Mouse (Mus musculus) neural tube, embryonic 11.5 days (tissue): Measurements from ENCODE around the gene Phf5a. TPM values are rescaled to one million over a fixed set of nuclear protein-coding genes. Genes with fewer than 3 reads are reported as not detected.

ENCODE experiments used
- ATAC-seq: fragments of 200-750 bp; cut with Nextera tagmentation; 2 replicates; pipeline ENCODE4 v1.8.0; 2017; ENCODE audit warnings: moderate number of reproducible peaks, mild to moderate bottlenecking, moderate TSS enrichment, moderate library complexity; ENCODE audit not compliant: insufficient read depth, low FRiP score, low TSS enrichment
- DNase-seq: peaks from one replicate; pipeline ENCODE4 v3.0.0-alpha.2; 2015; ENCODE audit warnings: low spot score
- H3K27ac ChIP-seq: fragments of 300-500 bp; sonication (generic); 2 replicates; pipeline ENCODE4 v1.5.1; 2014; ENCODE audit warnings: low read depth, mild to moderate bottlenecking, low read length
- H3K27me3 ChIP-seq: fragments of 300-500 bp; sonication (generic); 2 replicates; pipeline ENCODE4 v1.6.1; 2014; ENCODE audit warnings: mild to moderate bottlenecking, low read length, mixed read lengths; ENCODE audit not compliant: control insufficient read depth, insufficient read depth
- H3K36me3 ChIP-seq: fragments of 300-500 bp; sonication (generic); 2 replicates; pipeline ENCODE4 v1.6.1; 2014; ENCODE audit warnings: mild to moderate bottlenecking, low read length, moderate library complexity, mixed read lengths; ENCODE audit not compliant: control insufficient read depth, insufficient read depth
- H3K4me1 ChIP-seq: fragments of 300-500 bp; sonication (generic); 2 replicates; pipeline ENCODE4 v1.6.1; 2014; ENCODE audit warnings: low read length, mixed read lengths; ENCODE audit not compliant: control insufficient read depth, insufficient read depth
- H3K4me2 ChIP-seq: fragments of 300-500 bp; sonication (generic); 2 replicates; pipeline ENCODE4 v1.6.1; 2014; ENCODE audit warnings: low read depth, mild to moderate bottlenecking, moderate library complexity
- H3K4me3 ChIP-seq: fragments of 300-500 bp; sonication (generic); 2 replicates; pipeline ENCODE4 v1.5.1; 2014; ENCODE audit warnings: low read depth, low read length
- H3K9ac ChIP-seq: fragments of 300-500 bp; sonication (generic); 2 replicates; pipeline ENCODE4 v1.6.1; 2014; ENCODE audit warnings: mild to moderate bottlenecking, low read length
- H3K9me3 ChIP-seq: fragments of 300-500 bp; sonication (generic); 2 replicates; pipeline ENCODE4 v1.6.1; 2016; ENCODE audit warnings: low read length; ENCODE audit not compliant: control insufficient read depth
- WGBS: fragments of 180-500 bp; shearing (Covaris S2); extraction: QIAGEN DNeasy Blood & Tissue Kit; methylation state at CpG from one replicate; pipeline ENCODE4 v1.1.7; 2014; 5-methylcytosine and 5-hydroxymethylcytosine counted together
- polyA plus RNA-seq: library from polyadenylated mRNA; unstranded; fragments of >200 nt; fragmentation: Nextera tagmentation; extraction: Ambion mirVana; gene quantifications from 2 replicates; pipeline ENCODE4 v1.2.1, GENCODE M21; 2014

Gene Phf5a
- polyA plus RNA-seq, 1 experiment from 2014 or later, result 203 TPM

DNA sequence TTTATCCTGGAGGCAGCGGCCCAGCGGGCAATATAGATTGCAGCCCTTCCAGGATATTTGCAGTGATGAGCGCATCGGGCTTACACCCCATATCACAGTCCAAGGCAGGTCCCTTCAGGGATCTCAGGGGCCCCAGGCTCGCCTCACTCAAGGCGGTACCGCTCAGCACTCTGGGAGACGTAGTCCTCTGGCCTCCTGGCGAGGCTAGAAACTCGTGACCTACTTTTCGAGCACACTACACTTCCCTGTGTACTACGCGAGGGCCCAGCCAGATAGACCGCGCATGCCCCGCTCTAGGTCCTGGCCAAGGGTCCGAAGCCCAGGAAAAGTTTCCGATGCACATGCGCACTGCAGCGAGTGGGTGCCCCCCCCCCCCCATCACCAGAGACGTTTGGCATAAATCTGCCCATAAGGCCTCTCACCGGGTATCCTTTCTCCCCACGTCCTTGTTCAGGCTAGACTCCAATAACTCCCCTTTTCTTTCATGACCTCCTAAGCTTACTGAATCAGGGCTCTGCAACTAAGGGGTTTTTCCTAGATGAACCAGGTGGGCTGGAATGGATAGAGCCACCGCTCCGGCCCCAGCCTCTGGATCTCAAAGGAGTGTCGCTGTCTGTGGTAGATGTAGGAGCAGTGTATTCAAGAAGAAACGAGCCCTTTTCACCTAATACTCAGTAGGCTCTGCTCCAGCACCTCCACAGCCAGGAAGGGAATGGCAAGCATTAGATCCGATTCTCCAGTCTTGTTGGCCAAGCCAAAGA, 15.5 kb downstream of the Phf5a start:
- peaks cover 12% of the 10 kb centered on the region; the same call in 1 of the 2 replicates for H3K4me1 ChIP-seq
- H3K36me3 ChIP-seq, result peaks cover 4% of the 10 kb centered on the region
- ATAC-seq (peak; percentile 89), DNase-seq (peak; percentile 92)
- peak overlapping the region; percentile 94 for H3K4me3 ChIP-seq
- H3K27ac ChIP-seq, result peak overlapping the region; percentile 50; the same call in 1 of the 2 replicates
- H3K4me2 ChIP-seq, result peak overlapping the region; percentile 97
- H3K9me3 ChIP-seq, result no peaks in the 10 kb centered on the region
- H3K27me3 ChIP-seq, result no peaks in the 10 kb centered on the region
- H3K9ac ChIP-seq, result peak overlapping the region; percentile 79
- WGBS, result under 1% methylated on average over 28 of the region's 28 CpGs

DNA sequence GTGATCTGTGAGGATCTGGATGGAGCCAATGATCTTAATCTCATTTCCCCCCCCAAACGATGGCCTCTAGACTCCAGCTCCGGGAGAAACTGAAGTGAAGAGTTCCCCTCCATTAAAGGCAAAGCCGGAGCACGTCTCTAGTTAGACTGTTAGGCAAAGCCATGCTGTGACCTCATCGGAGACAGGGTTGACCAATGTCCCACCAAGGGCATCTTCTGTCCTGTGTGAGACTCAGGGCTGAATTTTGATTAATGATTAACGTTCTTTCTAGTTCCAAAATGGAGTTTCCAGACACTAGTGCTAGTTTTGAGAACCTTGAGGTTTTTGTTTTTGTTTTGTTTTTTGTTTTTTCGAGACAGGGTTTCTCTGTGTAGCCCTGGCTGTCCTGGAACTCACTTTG, 18.6 kb downstream of the Phf5a start:
- H3K27me3 ChIP-seq, result no peaks in the 10 kb centered on the region
- ATAC-seq (no peak), DNase-seq (no peak)
- H3K4me1 ChIP-seq, result peaks cover 5% of the 10 kb centered on the region; the same call in 1 of the 2 replicates
- no peak overlapping the region for H3K9ac ChIP-seq
- no peak overlapping the region for H3K27ac ChIP-seq
- no peak overlapping the region for H3K4me2 ChIP-seq
- no peaks in the 10 kb centered on the region for H3K9me3 ChIP-seq
- 92% methylated on average over 7 of the region's 7 CpGs for WGBS
- no peak overlapping the region for H3K4me3 ChIP-seq
- peaks cover 10% of the 10 kb centered on the region for H3K36me3 ChIP-seq

GRCm38 (mm10) chr15:81852411-81853000, 19.2 kb downstream of the Phf5a start:
- H3K4me2 ChIP-seq, result no peak overlapping the region
- peaks cover 5% of the 10 kb centered on the region; the same call in 1 of the 2 replicates for H3K4me1 ChIP-seq
- H3K9me3 ChIP-seq, result no peaks in the 10 kb centered on the region
- 86% methylated on average over 9 of the region's 9 CpGs for WGBS
- no peaks in the 10 kb centered on the region for H3K27me3 ChIP-seq
- no peak overlapping the region for H3K4me3 ChIP-seq
- ATAC-seq, result no peak
- peaks cover 10% of the 10 kb centered on the region for H3K36me3 ChIP-seq
- DNase-seq, result no peak
- no peak overlapping the region for H3K27ac ChIP-seq
- H3K9ac ChIP-seq, result no peak overlapping the region

DNA sequence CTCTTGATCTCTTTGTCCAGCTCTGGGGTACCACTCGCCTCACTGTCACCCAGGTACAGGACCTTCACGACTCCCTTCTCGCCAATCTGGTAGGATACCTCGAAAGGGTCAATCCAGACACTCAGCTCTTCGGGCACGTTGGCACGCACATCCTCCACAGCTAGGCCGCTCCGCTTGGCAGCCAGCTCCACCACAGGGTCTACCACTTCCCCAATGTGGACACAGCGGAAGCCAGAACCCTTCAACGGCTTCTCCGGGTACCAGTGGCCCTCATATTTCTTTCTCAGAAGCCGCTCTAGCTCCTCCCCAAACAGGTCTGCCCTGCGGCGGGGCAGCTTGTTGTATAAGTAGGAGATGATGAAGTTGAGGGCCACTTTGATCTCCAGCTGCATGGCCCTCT, 20.3 kb downstream of the Phf5a start:
- peaks cover 3% of the 10 kb centered on the region; the same call in 1 of the 2 replicates for H3K4me1 ChIP-seq
- H3K4me3 ChIP-seq, result no peak overlapping the region
- H3K36me3 ChIP-seq, result peaks cover 10% of the 10 kb centered on the region
- ATAC-seq, result no peak
- WGBS, result 98% methylated on average over 15 of the region's 15 CpGs
- H3K4me2 ChIP-seq, result no peak overlapping the region
- H3K9me3 ChIP-seq, result no peaks in the 10 kb centered on the region
- no peak overlapping the region for H3K9ac ChIP-seq
- no peak for DNase-seq
- no peak overlapping the region for H3K27ac ChIP-seq
- no peaks in the 10 kb centered on the region for H3K27me3 ChIP-seq

- 88% methylated on average over 14 of the region's 14 CpGs for WGBS
- peaks cover 10% of the 10 kb centered on the region for H3K36me3 ChIP-seq
- H3K4me2 ChIP-seq, result no peak overlapping the region
- ATAC-seq, result no peak
- H3K27me3 ChIP-seq, result no peaks in the 10 kb centered on the region
- H3K4me1 ChIP-seq, result peaks cover 3% of the 10 kb centered on the region; the same call in 1 of the 2 replicates
- no peaks in the 10 kb centered on the region for H3K9me3 ChIP-seq
- H3K9ac ChIP-seq, result no peak overlapping the region
- no peak overlapping the region for H3K4me3 ChIP-seq
- no peak for DNase-seq
- H3K27ac ChIP-seq, result no peak overlapping the region
Observed at GRCm38 (mm10) chr15:81850718-81851117, 21.0 kb downstream of the Phf5a start.

DNA sequence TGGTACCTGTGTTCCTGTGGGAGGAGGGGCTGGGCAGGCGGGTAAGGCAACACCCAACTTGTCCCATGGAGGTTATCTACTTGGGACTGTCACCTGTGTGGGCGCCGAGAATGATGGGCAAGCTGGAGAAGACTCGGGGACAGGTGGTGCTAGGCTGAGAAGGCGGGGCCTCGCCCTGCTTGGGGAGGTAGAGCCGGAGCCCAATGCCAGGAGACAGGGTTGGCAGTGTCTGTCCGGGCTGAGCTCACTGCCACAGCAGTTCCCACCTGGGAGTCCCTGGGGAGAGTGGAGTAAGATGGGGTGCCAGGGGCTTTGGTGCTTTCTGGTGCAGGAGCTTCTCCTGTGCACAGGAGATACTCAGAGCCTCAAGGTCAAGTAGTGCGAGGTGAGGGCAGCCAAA, 22.6 kb downstream of the Phf5a start:
- WGBS, result 85% methylated on average over 9 of the region's 9 CpGs
- Histone ChIP-seq H3K27me3 (no peaks in the 10 kb centered on the region), H3K4me3 (no peak overlapping the region), H3K36me3 (peaks cover 10% of the 10 kb centered on the region), H3K4me2 (no peak overlapping the region), H3K9ac (no peak overlapping the region), H3K4me1 (no peaks in the 10 kb centered on the region), H3K27ac (no peak overlapping the region), H3K9me3 (no peaks in the 10 kb centered on the region)
- DNase-seq (no peak), ATAC-seq (no peak)

GRCm38 (mm10) chr15:81848301-81848700, 23.4 kb downstream of the Phf5a start:
- Histone ChIP-seq H3K4me1 (no peaks in the 10 kb centered on the region), H3K4me3 (no peak overlapping the region), H3K4me2 (no peak overlapping the region), H3K9ac (no peak overlapping the region), H3K9me3 (no peaks in the 10 kb centered on the region), H3K36me3 (peaks cover 10% of the 10 kb centered on the region), H3K27me3 (no peaks in the 10 kb centered on the region), H3K27ac (no peak overlapping the region)
- 51% methylated on average over 7 of the region's 7 CpGs for WGBS
- DNase-seq, result peak; percentile 56
- no peak for ATAC-seq

GRCm38 (mm10) chr15:81847861-81848260, 23.9 kb downstream of the Phf5a start:
- H3K27me3 ChIP-seq, result no peaks in the 10 kb centered on the region
- H3K4me1 ChIP-seq, result no peaks in the 10 kb centered on the region
- H3K4me2 ChIP-seq, result no peak overlapping the region
- DNase-seq (no peak), ATAC-seq (no peak)
- no peak overlapping the region for H3K27ac ChIP-seq
- 91% methylated on average over 5 of the region's 5 CpGs for WGBS
- no peaks in the 10 kb centered on the region for H3K9me3 ChIP-seq
- H3K4me3 ChIP-seq, result no peak overlapping the region
- peaks cover 10% of the 10 kb centered on the region for H3K36me3 ChIP-seq
- no peak overlapping the region for H3K9ac ChIP-seq

DNA sequence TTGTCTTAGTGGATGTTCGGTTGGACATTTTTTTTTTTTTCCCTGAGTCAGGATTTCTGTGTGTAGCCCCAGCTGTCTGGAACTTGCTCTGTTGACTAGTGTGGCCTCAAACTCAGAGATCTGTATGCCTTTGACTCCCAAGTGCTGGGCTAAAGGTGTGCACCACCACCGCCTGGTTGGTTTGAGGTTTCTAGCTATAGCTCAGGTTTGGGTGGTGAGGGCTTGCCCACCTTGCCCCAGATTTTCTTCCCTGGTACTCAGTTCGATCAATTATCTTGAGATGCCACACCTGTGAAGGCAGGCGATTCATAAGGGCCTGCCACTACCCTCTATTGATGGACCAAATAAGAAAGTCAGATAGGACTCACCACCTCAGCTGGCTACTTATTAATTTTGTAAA, 24.6 kb downstream of the Phf5a start:
- DNase-seq (no peak), ATAC-seq (no peak)
- H3K36me3 ChIP-seq, result peaks cover 10% of the 10 kb centered on the region

More for the DNA sequence above, 24.6 kb downstream of the Phf5a start:
- Histone ChIP-seq H3K4me3 (no peak overlapping the region), H3K9me3 (no peaks in the 10 kb centered on the region), H3K27me3 (no peaks in the 10 kb centered on the region), H3K4me1 (no peaks in the 10 kb centered on the region), H3K4me2 (no peak overlapping the region), H3K27ac (no peak overlapping the region), H3K9ac (no peak overlapping the region)
- WGBS, result 86% methylated on average over 4 of the region's 4 CpGs
